Mouse (Mus musculus): ENCODE data around the gene Col25a1. TPM values are rescaled to one million over a fixed set of nuclear protein-coding genes. Genes with fewer than 3 reads are reported as not detected.

Col25a1 gene
- 10.0 and 11.8 TPM in 2 replicates for polyA plus RNA-seq (2016; fragmentation: Nextera tagmentation; extraction: Ambion mirVana)

GRCm38 (mm10) chr3:130131201-130131600 is at the start of gene Col25a1:
Col25a1 (plus strand) TSS chr3:130131501.
- Histone ChIP-seq H3K4me2 (replicated peaks) (no peak within 1 kb of the TSS), H3K9ac (no peak within 1 kb of the TSS), H3K27ac (no peak within 1 kb of the TSS), H3K27me3 (no peaks in the 10 kb centered on the region), H3K4me1 (peaks cover 3% of the 10 kb centered on the region; the same call in 1 of the 2 replicates), H3K4me3 (no peak within 1 kb of the TSS), H3K9me3 (replicated peaks) (no peaks in the 10 kb centered on the region), H3K36me3 (no peaks in the 10 kb centered on the region)
- WGBS: 93% methylated on average over 8 of the region's 8 CpGs
- ATAC-seq (ENCODE audit: low FRiP score): no peak

- no peaks in the 10 kb centered on the region for H3K9me3 ChIP-seq (replicated peaks)
- no peak overlapping the region for H3K4me3 ChIP-seq
- no peaks in the 10 kb centered on the region for H3K36me3 ChIP-seq
- H3K27ac ChIP-seq: no peak overlapping the region
- H3K4me1 ChIP-seq: no peaks in the 10 kb centered on the region
- H3K27me3 ChIP-seq: no peaks in the 10 kb centered on the region
- no peak overlapping the region for H3K9ac ChIP-seq
- WGBS: 75% methylated on average over 2 of the region's 2 CpGs
- no peak for ATAC-seq (ENCODE audit: low FRiP score)
- H3K4me2 ChIP-seq (replicated peaks): no peak overlapping the region
Measured at GRCm38 (mm10) chr3:130083312-130083711, 48.0 kb upstream of the Col25a1 start.

GRCm38 (mm10) chr3:130086372-130087080 is 44.8 kb upstream of the Col25a1 start:
- Histone ChIP-seq H3K36me3 (no peaks in the 10 kb centered on the region), H3K4me3 (no peak overlapping the region), H3K27ac (no peak overlapping the region), H3K4me1 (no peaks in the 10 kb centered on the region), H3K9me3 (replicated peaks) (no peaks in the 10 kb centered on the region), H3K27me3 (no peaks in the 10 kb centered on the region), H3K4me2 (replicated peaks) (no peak overlapping the region), H3K9ac (no peak overlapping the region)
- no peak for ATAC-seq (ENCODE audit: low FRiP score)
- 75% methylated on average over 13 of the region's 13 CpGs for WGBS

- H3K4me3 ChIP-seq: no peak overlapping the region
- no peak overlapping the region for H3K9ac ChIP-seq
- WGBS: 86% methylated on average over 9 of the region's 9 CpGs
- H3K4me2 ChIP-seq (replicated peaks): no peak overlapping the region
- H3K27ac ChIP-seq: no peak overlapping the region
- H3K4me1 ChIP-seq: no peaks in the 10 kb centered on the region
- no peaks in the 10 kb centered on the region for H3K27me3 ChIP-seq
- H3K36me3 ChIP-seq: no peaks in the 10 kb centered on the region
- ATAC-seq (ENCODE audit: low FRiP score): no peak
- H3K9me3 ChIP-seq (replicated peaks): no peaks in the 10 kb centered on the region
Measured at GRCm38 (mm10) chr3:130087466-130087865, 43.8 kb upstream of the Col25a1 start.

GRCm38 (mm10) chr3:130088654-130089053 is 42.6 kb upstream of the Col25a1 start:
- Histone ChIP-seq H3K27me3 (no peaks in the 10 kb centered on the region), H3K9me3 (replicated peaks) (no peaks in the 10 kb centered on the region), H3K36me3 (no peaks in the 10 kb centered on the region), H3K4me3 (no peak overlapping the region), H3K27ac (no peak overlapping the region), H3K9ac (no peak overlapping the region), H3K4me1 (no peaks in the 10 kb centered on the region), H3K4me2 (replicated peaks) (no peak overlapping the region)
- ATAC-seq (ENCODE audit: low FRiP score): no peak
- WGBS: 87% methylated on average over 9 of the region's 9 CpGs

GRCm38 (mm10) chr3:130090460-130090859 is 40.8 kb upstream of the Col25a1 start:
- WGBS: 89% methylated on average over 9 of the region's 9 CpGs
- Histone ChIP-seq H3K4me2 (replicated peaks) (no peak overlapping the region), H3K4me1 (no peaks in the 10 kb centered on the region), H3K27ac (no peak overlapping the region), H3K4me3 (no peak overlapping the region), H3K9ac (no peak overlapping the region), H3K9me3 (replicated peaks) (no peaks in the 10 kb centered on the region), H3K36me3 (no peaks in the 10 kb centered on the region), H3K27me3 (no peaks in the 10 kb centered on the region)
- no peak for ATAC-seq (ENCODE audit: low FRiP score)

- no peak overlapping the region for H3K4me3 ChIP-seq
- no peaks in the 10 kb centered on the region for H3K27me3 ChIP-seq
- ATAC-seq (ENCODE audit: low FRiP score): peak; percentile 48; the same call in 1 of the 2 replicates
- no peak overlapping the region for H3K4me2 ChIP-seq (replicated peaks)
- no peak overlapping the region for H3K27ac ChIP-seq
- 46% methylated on average over 5 of the region's 5 CpGs for WGBS
- no peaks in the 10 kb centered on the region for H3K36me3 ChIP-seq
- no peaks in the 10 kb centered on the region for H3K9me3 ChIP-seq (replicated peaks)
- H3K4me1 ChIP-seq: no peaks in the 10 kb centered on the region
- no peak overlapping the region for H3K9ac ChIP-seq
Measured at GRCm38 (mm10) chr3:130094125-130094704, 37.1 kb upstream of the Col25a1 start.

- Histone ChIP-seq H3K4me2 (replicated peaks) (no peak overlapping the region), H3K9me3 (replicated peaks) (no peaks in the 10 kb centered on the region), H3K36me3 (no peaks in the 10 kb centered on the region), H3K9ac (no peak overlapping the region), H3K4me1 (no peaks in the 10 kb centered on the region), H3K4me3 (no peak overlapping the region), H3K27ac (no peak overlapping the region), H3K27me3 (no peaks in the 10 kb centered on the region)
- WGBS: 46% methylated on average over 5 of the region's 5 CpGs
- peak; percentile 56; the same call in 1 of the 2 replicates for ATAC-seq (ENCODE audit: low FRiP score)
Measured at GRCm38 (mm10) chr3:130095160-130095781, 36.0 kb upstream of the Col25a1 start.

GRCm38 (mm10) chr3:130103486-130103885 is 27.8 kb upstream of the Col25a1 start:
- H3K9me3 ChIP-seq (replicated peaks): no peaks in the 10 kb centered on the region
- H3K4me2 ChIP-seq (replicated peaks): no peak overlapping the region
- no peaks in the 10 kb centered on the region for H3K27me3 ChIP-seq
- H3K4me1 ChIP-seq: no peaks in the 10 kb centered on the region
- no peak overlapping the region for H3K9ac ChIP-seq
- ATAC-seq (ENCODE audit: low FRiP score): no peak
- WGBS: 74% methylated on average over 8 of the region's 8 CpGs
- H3K27ac ChIP-seq: no peak overlapping the region
- H3K4me3 ChIP-seq: no peak overlapping the region
- no peaks in the 10 kb centered on the region for H3K36me3 ChIP-seq

- H3K27ac ChIP-seq: no peak overlapping the region
- H3K4me3 ChIP-seq: no peak overlapping the region
- WGBS: 83% methylated on average over 9 of the region's 9 CpGs
- H3K9me3 ChIP-seq (replicated peaks): no peaks in the 10 kb centered on the region
- no peak overlapping the region for H3K9ac ChIP-seq
- no peak for ATAC-seq (ENCODE audit: low FRiP score)
- no peaks in the 10 kb centered on the region for H3K36me3 ChIP-seq
- no peaks in the 10 kb centered on the region for H3K4me1 ChIP-seq
- H3K27me3 ChIP-seq: no peaks in the 10 kb centered on the region
- no peak overlapping the region for H3K4me2 ChIP-seq (replicated peaks)
Measured at GRCm38 (mm10) chr3:130104471-130104870, 26.8 kb upstream of the Col25a1 start.

- no peaks in the 10 kb centered on the region for H3K4me1 ChIP-seq
- no peak overlapping the region for H3K9ac ChIP-seq
- H3K9me3 ChIP-seq (replicated peaks): no peaks in the 10 kb centered on the region
- H3K4me2 ChIP-seq (replicated peaks): no peak overlapping the region
- ATAC-seq (ENCODE audit: low FRiP score): no peak
- no peaks in the 10 kb centered on the region for H3K27me3 ChIP-seq
- no peak overlapping the region for H3K27ac ChIP-seq
- no peak overlapping the region for H3K4me3 ChIP-seq
- H3K36me3 ChIP-seq: no peaks in the 10 kb centered on the region
- WGBS: 82% methylated on average over 6 of the region's 6 CpGs
Measured at GRCm38 (mm10) chr3:130116886-130117285, 14.4 kb upstream of the Col25a1 start.

GRCm38 (mm10) chr3:130127840-130128239 is 3.5 kb upstream of the Col25a1 start:
- Histone ChIP-seq H3K36me3 (no peaks in the 10 kb centered on the region), H3K27me3 (no peaks in the 10 kb centered on the region), H3K9me3 (replicated peaks) (no peaks in the 10 kb centered on the region), H3K27ac (no peak overlapping the region), H3K9ac (no peak overlapping the region), H3K4me2 (replicated peaks) (no peak overlapping the region), H3K4me3 (no peak overlapping the region), H3K4me1 (peaks cover 3% of the 10 kb centered on the region; the same call in 1 of the 2 replicates)
- no peak for ATAC-seq (ENCODE audit: low FRiP score)
- WGBS: 68% methylated on average over 8 of the region's 8 CpGs

All from hindbrain, embryonic 12.5 days (tissue).